Mouse (Mus musculus): ENCODE measurements around the gene Hnrnpc. TPM values are rescaled to one million over a fixed set of nuclear protein-coding genes. Genes with fewer than 3 reads are reported as not detected.
"Not testable (repeated sequence)": the region's sequence is repeated elsewhere in the genome, so short reads cannot be mapped to it uniquely, and the experiment has no call there.

The Hnrnpc gene
- polyA plus RNA-seq, 1 experiment = 237 TPM

- Histone ChIP-seq H3K27ac (ENCODE audit: insufficient read depth, low read depth, low read length) (no peak overlapping the region), H3K4me3 (ENCODE audit: insufficient read depth, low read length) (no peak overlapping the region), H3K4me1 (ENCODE audit: control insufficient read depth, insufficient read depth, low read length) (no peaks in the 10 kb centered on the region)
- TF ChIP-seq POLR2A (IDR thresholded peaks at IDR 0.05; ENCODE audit: borderline replicate concordance, low read depth, low read length) (no peak), CTCF (IDR thresholded peaks at IDR 0.05; ENCODE audit: low read depth, low read length) (no peak)
Observed at GRCm38 (mm10) chr14:52071599-52072137, 32.2 kb downstream of the Hnrnpc start.

GRCm38 (mm10) chr14:52066135-52066534 lies 37.7 kb downstream of the Hnrnpc start:
- no peak overlapping the region for H3K27ac ChIP-seq (ENCODE audit: insufficient read depth, low read depth, low read length)
- H3K4me3 ChIP-seq (ENCODE audit: insufficient read depth, low read length) = no peak overlapping the region
- TF ChIP-seq POLR2A (IDR thresholded peaks at IDR 0.05; ENCODE audit: borderline replicate concordance, low read depth, low read length) (no peak), CTCF (IDR thresholded peaks at IDR 0.05; ENCODE audit: low read depth, low read length) (no peak)
- H3K4me1 ChIP-seq (ENCODE audit: control insufficient read depth, insufficient read depth, low read length) = no peaks in the 10 kb centered on the region

- H3K27ac ChIP-seq (ENCODE audit: insufficient read depth, low read depth, low read length) = no peak overlapping the region
- no peak for TF ChIP-seq CTCF (IDR thresholded peaks at IDR 0.05; ENCODE audit: low read depth, low read length)
- no peak for TF ChIP-seq POLR2A (IDR thresholded peaks at IDR 0.05; ENCODE audit: borderline replicate concordance, low read depth, low read length)
- H3K4me3 ChIP-seq (ENCODE audit: insufficient read depth, low read length) = no peak overlapping the region
- no peaks in the 10 kb centered on the region for H3K4me1 ChIP-seq (ENCODE audit: control insufficient read depth, insufficient read depth, low read length)
Observed at GRCm38 (mm10) chr14:52061798-52062197, 42.0 kb downstream of the Hnrnpc start.

- TF ChIP-seq CTCF (IDR thresholded peaks at IDR 0.05; ENCODE audit: low read depth, low read length) (no peak), POLR2A (IDR thresholded peaks at IDR 0.05; ENCODE audit: borderline replicate concordance, low read depth, low read length) (no peak)
- Histone ChIP-seq H3K4me3 (ENCODE audit: insufficient read depth, low read length) (no peak overlapping the region), H3K27ac (ENCODE audit: insufficient read depth, low read depth, low read length) (no peak overlapping the region), H3K4me1 (ENCODE audit: control insufficient read depth, insufficient read depth, low read length) (no peaks in the 10 kb centered on the region)
Observed at GRCm38 (mm10) chr14:52060800-52061199, 43.0 kb downstream of the Hnrnpc start.

GRCm38 (mm10) chr14:52059982-52060381 lies 43.8 kb downstream of the Hnrnpc start:
- H3K27ac ChIP-seq (ENCODE audit: insufficient read depth, low read depth, low read length) = no peak overlapping the region
- no peak for TF ChIP-seq POLR2A (IDR thresholded peaks at IDR 0.05; ENCODE audit: borderline replicate concordance, low read depth, low read length)
- no peak for TF ChIP-seq CTCF (IDR thresholded peaks at IDR 0.05; ENCODE audit: low read depth, low read length)

GRCm38 (mm10) chr14:52052720-52053119 lies 51.1 kb downstream of the Hnrnpc start:
- not testable (repeated sequence) for H3K4me1 ChIP-seq (ENCODE audit: control insufficient read depth, insufficient read depth, low read length); H3K4me3 ChIP-seq (ENCODE audit: insufficient read depth, low read length); H3K27ac ChIP-seq (ENCODE audit: insufficient read depth, low read depth, low read length)

More at GRCm38 (mm10) chr14:52059982-52060381, 43.8 kb downstream of the Hnrnpc start:
- H3K4me1 ChIP-seq (ENCODE audit: control insufficient read depth, insufficient read depth, low read length) = no peaks in the 10 kb centered on the region
- H3K4me3 ChIP-seq (ENCODE audit: insufficient read depth, low read length) = no peak overlapping the region

GRCm38 (mm10) chr14:52045966-52046565 lies 57.8 kb downstream of the Hnrnpc start:
- Histone ChIP-seq H3K27ac (ENCODE audit: insufficient read depth, low read depth, low read length) (no peak overlapping the region), H3K4me3 (ENCODE audit: insufficient read depth, low read length) (no peak overlapping the region), H3K4me1 (ENCODE audit: control insufficient read depth, insufficient read depth, low read length) (no peaks in the 10 kb centered on the region)
- TF ChIP-seq CTCF (IDR thresholded peaks at IDR 0.05; ENCODE audit: low read depth, low read length) (no peak), POLR2A (IDR thresholded peaks at IDR 0.05; ENCODE audit: borderline replicate concordance, low read depth, low read length) (no peak)

- Histone ChIP-seq H3K4me3 (ENCODE audit: insufficient read depth, low read length) (no peak overlapping the region), H3K27ac (ENCODE audit: insufficient read depth, low read depth, low read length) (no peak overlapping the region), H3K4me1 (ENCODE audit: control insufficient read depth, insufficient read depth, low read length) (no peaks in the 10 kb centered on the region)
- TF ChIP-seq CTCF (IDR thresholded peaks at IDR 0.05; ENCODE audit: low read depth, low read length) (no peak), POLR2A (IDR thresholded peaks at IDR 0.05; ENCODE audit: borderline replicate concordance, low read depth, low read length) (no peak)
Observed at GRCm38 (mm10) chr14:52044901-52045678, 58.7 kb downstream of the Hnrnpc start.

GRCm38 (mm10) chr14:52043446-52043845 lies 60.4 kb downstream of the Hnrnpc start:
- TF ChIP-seq CTCF (IDR thresholded peaks at IDR 0.05; ENCODE audit: low read depth, low read length) = no peak
- TF ChIP-seq POLR2A (IDR thresholded peaks at IDR 0.05; ENCODE audit: borderline replicate concordance, low read depth, low read length) = no peak
- Histone ChIP-seq H3K4me1 (ENCODE audit: control insufficient read depth, insufficient read depth, low read length) (no peaks in the 10 kb centered on the region), H3K4me3 (ENCODE audit: insufficient read depth, low read length) (no peak overlapping the region), H3K27ac (ENCODE audit: insufficient read depth, low read depth, low read length) (no peak overlapping the region)

GRCm38 (mm10) chr14:52042359-52042758 lies 61.5 kb downstream of the Hnrnpc start, which contains the start of gene Olfr221:
Gene Olfr221 (minus strand): TSS chr14:52042459.
- peak within 1 kb of the TSS; percentile 52 for H3K27ac ChIP-seq (ENCODE audit: insufficient read depth, low read depth, low read length)

More at GRCm38 (mm10) chr14:52042359-52042758, 61.5 kb downstream of the Hnrnpc start, which contains the start of gene Olfr221:
- not testable (repeated sequence) for H3K4me3 ChIP-seq (ENCODE audit: insufficient read depth, low read length); H3K4me1 ChIP-seq (ENCODE audit: control insufficient read depth, insufficient read depth, low read length)

All from bone marrow macrophage, adult 2 months (primary cell).